Mouse (Mus musculus): Measurements from ENCODE around the gene Hebp2. TPM values are rescaled to one million over a fixed set of nuclear protein-coding genes. Genes with fewer than 3 reads are reported as not detected.

The Hebp2 gene
- polyA plus RNA-seq, 1 experiment: not detected

DNA sequence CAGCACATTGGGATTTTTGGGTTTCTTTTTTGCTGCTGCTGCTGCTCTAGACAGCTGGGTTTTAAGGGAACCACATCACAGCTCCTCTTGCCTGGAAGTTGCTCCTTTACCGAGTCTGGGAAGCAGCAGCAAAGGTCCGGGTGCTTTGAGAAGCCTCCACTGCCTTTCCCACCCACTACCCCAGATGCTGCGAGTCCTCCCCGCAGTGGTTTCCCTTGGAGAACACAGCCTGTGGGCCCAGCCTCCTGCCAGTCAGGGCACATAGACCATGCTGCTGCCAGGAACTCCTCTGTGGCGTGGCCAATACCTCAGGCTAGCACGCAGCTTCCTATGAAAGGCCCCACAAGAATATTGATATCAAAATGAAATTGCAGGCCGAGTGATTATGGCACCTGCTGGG lies 48.8 kb downstream of the Hebp2 start:
- H3K36me3 ChIP-seq (ENCODE audit: control insufficient read depth): no peaks in the 10 kb centered on the region
- H3K9me3 ChIP-seq (ENCODE audit: control insufficient read depth, low read length): no peaks in the 10 kb centered on the region
- no peak for TF ChIP-seq GATA1 (IDR thresholded peaks at IDR 0.05; ENCODE audit: low read length)
- H3K27me3 ChIP-seq (ENCODE audit: control insufficient read depth): no peaks in the 10 kb centered on the region
- no peaks in the 10 kb centered on the region for H3K4me1 ChIP-seq (ENCODE audit: control insufficient read depth)
- no peak overlapping the region for H3K4me3 ChIP-seq (replicated peaks)

DNA sequence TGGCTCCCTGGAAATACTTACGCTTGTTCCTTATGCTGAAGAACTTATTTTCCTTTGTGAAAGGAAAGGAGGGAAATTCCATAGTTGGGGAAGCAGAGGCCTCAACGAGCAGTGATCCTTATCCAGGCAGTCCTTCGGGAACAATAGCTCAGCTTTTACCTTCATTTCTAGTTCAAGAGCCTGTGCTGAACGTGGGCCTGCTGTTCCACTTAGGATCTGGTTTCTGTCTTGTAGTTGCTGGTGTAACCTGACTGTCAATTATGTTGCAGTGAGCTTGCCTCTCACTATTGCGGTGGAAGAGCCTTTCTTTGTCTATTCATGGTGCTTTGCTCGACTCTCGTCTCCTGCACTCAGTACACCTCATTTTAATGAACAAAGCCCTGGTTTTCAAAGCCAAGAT lies 51.6 kb downstream of the Hebp2 start:
- Histone ChIP-seq H3K4me3 (replicated peaks) (no peak overlapping the region), H3K4me1 (ENCODE audit: control insufficient read depth) (no peaks in the 10 kb centered on the region), H3K27me3 (ENCODE audit: control insufficient read depth) (no peaks in the 10 kb centered on the region), H3K9me3 (ENCODE audit: control insufficient read depth, low read length) (no peaks in the 10 kb centered on the region), H3K36me3 (ENCODE audit: control insufficient read depth) (no peaks in the 10 kb centered on the region)
- TF ChIP-seq TAL1 (IDR thresholded peaks at IDR 0.05; ENCODE audit: low read length) (no peak), GATA1 (IDR thresholded peaks at IDR 0.05; ENCODE audit: low read length) (no peak)

- no peaks in the 10 kb centered on the region for H3K4me1 ChIP-seq (ENCODE audit: control insufficient read depth)
- TF ChIP-seq TAL1 (IDR thresholded peaks at IDR 0.05; ENCODE audit: low read length): no peak
- TF ChIP-seq GATA1 (IDR thresholded peaks at IDR 0.05; ENCODE audit: low read length): no peak
- H3K36me3 ChIP-seq (ENCODE audit: control insufficient read depth): no peaks in the 10 kb centered on the region
- no peak overlapping the region for H3K4me3 ChIP-seq (replicated peaks)
- H3K27me3 ChIP-seq (ENCODE audit: control insufficient read depth): no peaks in the 10 kb centered on the region
- no peaks in the 10 kb centered on the region for H3K9me3 ChIP-seq (ENCODE audit: control insufficient read depth, low read length)
These were observed 52.6 kb downstream of the Hebp2 start for GRCm38 (mm10) chr10:18493010-18493894.

DNA sequence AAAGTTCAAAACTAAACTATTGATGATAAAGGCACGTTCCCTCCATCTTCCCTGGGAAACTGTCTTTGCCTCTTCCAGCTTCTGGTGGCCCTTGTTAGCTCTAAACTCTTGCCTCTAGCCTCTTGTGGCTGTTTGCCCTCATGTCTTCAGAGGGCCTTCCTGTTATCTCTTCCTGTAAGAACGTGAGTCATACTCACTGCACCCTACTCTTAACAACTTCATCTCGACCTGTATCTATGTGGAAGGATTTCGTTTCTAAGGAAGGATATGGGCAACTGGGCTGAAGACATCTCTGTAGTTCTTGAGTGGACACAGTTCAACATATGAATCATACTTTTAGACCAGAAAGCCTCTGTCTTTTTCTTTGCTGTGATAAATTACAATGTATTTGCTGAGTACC lies 53.9 kb downstream of the Hebp2 start:
- Histone ChIP-seq H3K27me3 (ENCODE audit: control insufficient read depth) (no peaks in the 10 kb centered on the region), H3K4me1 (ENCODE audit: control insufficient read depth) (no peaks in the 10 kb centered on the region), H3K4me3 (replicated peaks) (no peak overlapping the region), H3K36me3 (ENCODE audit: control insufficient read depth) (no peaks in the 10 kb centered on the region), H3K9me3 (ENCODE audit: control insufficient read depth, low read length) (no peaks in the 10 kb centered on the region)
- no peak for TF ChIP-seq TAL1 (IDR thresholded peaks at IDR 0.05; ENCODE audit: low read length)

GRCm38 (mm10) chr10:18489936-18490335 lies 55.9 kb downstream of the Hebp2 start:
- Histone ChIP-seq H3K4me3 (replicated peaks) (no peak overlapping the region), H3K9me3 (ENCODE audit: control insufficient read depth, low read length) (no peaks in the 10 kb centered on the region), H3K4me1 (ENCODE audit: control insufficient read depth) (no peaks in the 10 kb centered on the region), H3K27me3 (ENCODE audit: control insufficient read depth) (no peaks in the 10 kb centered on the region), H3K36me3 (ENCODE audit: control insufficient read depth) (no peaks in the 10 kb centered on the region)
- TF ChIP-seq TAL1 (IDR thresholded peaks at IDR 0.05; ENCODE audit: low read length): no peak
- TF ChIP-seq GATA1 (IDR thresholded peaks at IDR 0.05; ENCODE audit: low read length): no peak

Other genes with a start within 250 kb of the Hebp2 start
- 0.02 TPM in 1 of 2 replicates, not detected in the other for gene Nhsl1, start 227.1 kb downstream of the Hebp2 start, polyA plus RNA-seq (2012)
- gene Arfgef3, start 197.9 kb upstream of the Hebp2 start, polyA plus RNA-seq (2012): under 0.01 TPM in 1 of 2 replicates, not detected in the other
- not detected in 2 replicates for gene Gm4922, start 240.7 kb upstream of the Hebp2 start, polyA plus RNA-seq (2012)